Mouse (Mus musculus) frontal cortex, postnatal 25 days (tissue): Measurements from ENCODE around the gene Tgfbr3.
A peak's percentile ranks its signal among the peaks of the same experiment; 100 is the strongest.

Experiments
- DNase-seq, 2 experiments: peaks; one replicate each; pipeline ENCODE4 v3.0.0; 2022; ENCODE audit warnings: low spot score in 2 of 2

Tgfbr3 gene

DNA sequence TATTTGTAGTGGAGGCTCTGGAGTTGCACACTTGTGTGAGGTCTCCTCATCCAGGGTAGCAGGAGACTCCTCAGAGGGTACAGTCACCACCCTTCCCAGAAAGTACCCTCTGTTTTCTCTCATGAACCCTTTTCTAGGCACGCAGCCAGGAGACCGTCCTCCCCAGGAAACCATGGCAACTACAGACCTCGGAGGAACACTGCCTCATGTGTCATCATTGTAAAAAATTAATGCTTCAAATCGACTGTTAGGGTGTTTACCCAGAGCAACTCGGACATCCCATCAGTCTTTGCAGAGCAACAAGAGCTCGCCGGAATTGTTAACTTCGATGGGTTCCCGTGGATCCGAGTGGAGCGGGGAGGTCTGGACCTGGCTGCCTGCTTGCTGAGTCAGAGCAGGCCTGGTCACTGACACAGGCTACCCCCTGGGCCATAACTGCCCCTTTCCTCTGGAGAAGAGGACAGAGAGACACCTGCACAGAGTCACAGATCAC, 210.2 kb downstream of the Tgfbr3 start:
- peak in 1 of 2 experiments; percentile 7 for DNase-seq

DNA sequence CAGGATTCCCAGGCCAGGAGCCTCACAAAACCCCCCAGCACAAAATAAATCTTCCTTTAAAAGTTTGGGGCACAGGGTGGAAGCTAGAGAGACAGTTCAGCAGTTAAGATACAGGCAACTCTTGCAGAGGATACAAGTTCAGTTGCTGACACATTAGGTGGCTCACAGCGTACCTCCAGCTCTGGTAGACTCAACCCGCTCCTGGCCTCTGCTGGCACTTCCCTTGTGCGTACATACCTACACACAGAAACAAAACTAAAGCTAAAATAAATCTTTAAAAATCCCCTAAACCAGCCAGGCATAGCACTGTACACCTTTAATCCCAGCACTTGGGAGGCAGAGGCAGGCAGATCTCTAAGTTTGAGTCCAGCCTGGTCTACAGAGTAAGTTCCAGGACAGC, 211.1 kb downstream of the Tgfbr3 start:
- DNase-seq: no peak

DNA sequence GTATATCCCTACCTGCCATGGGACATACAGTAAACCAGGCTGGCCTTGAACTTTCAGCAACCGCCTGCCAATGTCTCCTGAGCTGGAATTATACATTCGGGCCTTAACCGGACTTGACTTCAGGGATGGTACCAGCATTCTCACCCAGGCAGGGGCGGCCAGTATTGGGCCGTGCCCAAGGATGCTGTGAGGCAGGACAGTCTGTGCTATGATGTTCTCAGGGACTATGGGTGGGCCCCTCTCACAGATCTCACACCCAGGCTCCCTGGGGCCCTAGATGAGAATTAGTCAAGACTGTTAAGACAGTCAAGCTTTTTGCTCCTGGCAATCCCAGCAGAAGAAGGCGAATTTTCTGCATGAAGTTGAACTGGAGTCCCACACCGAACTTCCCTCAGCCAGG, 211.5 kb downstream of the Tgfbr3 start:
- DNase-seq: no peak

DNA sequence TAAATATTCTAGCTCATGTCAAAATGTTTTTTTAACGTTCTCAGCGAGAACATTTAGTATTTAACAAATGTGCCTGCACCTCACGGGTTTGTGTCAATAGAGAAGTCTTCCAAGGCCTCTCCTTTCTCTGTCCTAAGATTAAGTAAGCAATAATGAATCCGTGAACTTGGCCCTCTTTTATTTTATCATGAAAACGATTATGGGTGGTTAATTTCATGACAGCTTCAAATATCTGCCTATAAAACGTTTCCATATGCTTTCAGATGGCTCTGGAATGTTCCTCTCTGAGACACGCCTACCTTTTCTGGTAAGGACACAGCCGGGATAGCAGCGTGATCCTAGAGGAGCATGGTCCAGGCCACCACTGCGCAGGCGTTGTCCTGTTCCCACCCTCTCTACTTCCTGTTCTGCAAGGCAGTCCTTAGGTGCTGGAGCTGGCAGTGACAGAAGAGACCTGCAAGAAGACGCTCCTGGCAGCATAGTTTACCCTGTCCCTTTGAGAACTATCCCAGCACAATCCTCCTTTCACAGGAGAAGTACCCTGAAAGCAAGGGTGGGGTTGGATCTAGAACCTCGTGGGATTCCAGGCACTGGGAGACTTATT, 214.3 kb downstream of the Tgfbr3 start:
- DNase-seq: no peak

GRCm38 (mm10) chr5:107074350-107074749, 215.1 kb downstream of the Tgfbr3 start:
- DNase-seq: no peak

DNA sequence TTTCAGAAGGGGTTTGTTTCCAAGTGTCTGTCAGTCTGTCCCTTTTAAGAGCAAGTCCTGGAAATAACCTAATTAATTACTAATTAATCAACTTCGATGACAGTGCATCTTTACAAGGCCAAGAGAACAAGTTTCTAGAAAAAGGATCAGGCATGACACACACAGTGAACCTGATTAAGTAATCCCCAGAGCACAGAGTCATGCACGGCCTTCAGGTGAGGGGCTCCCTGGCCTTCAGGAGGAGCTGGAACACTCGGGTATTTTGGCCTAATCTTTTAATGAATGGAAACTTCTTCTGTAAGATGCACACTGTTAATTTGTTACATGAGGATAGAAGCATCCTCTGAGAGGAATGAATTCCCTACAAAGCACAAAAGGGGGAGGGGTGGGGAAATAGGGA, 215.9 kb downstream of the Tgfbr3 start:
- no peak for DNase-seq

- no peak for DNase-seq
Measured at GRCm38 (mm10) chr5:107068146-107068545, 221.3 kb downstream of the Tgfbr3 start.

GRCm38 (mm10) chr5:107067531-107067930, 221.9 kb downstream of the Tgfbr3 start:
- DNase-seq: no peak

DNA sequence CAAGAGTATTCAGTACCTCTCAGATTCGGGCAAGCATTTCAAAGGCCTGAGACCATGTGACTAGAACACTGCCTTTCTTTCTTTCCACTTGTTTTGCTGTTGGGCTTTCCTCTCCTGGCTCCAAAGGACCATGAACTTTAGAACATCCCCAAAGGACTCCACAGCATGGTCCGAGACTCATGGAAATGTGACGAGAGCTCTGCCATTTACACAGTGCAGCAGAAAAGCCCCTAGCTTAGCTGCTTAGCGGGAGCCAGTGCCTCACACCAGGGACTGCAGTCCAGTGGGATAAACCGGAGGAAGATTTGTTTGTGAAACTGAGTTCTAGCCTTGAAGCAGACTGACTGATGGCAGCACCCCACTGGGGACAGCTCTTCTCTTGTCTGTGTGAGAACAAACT, 224.5 kb downstream of the Tgfbr3 start:
- no peak for DNase-seq

DNA sequence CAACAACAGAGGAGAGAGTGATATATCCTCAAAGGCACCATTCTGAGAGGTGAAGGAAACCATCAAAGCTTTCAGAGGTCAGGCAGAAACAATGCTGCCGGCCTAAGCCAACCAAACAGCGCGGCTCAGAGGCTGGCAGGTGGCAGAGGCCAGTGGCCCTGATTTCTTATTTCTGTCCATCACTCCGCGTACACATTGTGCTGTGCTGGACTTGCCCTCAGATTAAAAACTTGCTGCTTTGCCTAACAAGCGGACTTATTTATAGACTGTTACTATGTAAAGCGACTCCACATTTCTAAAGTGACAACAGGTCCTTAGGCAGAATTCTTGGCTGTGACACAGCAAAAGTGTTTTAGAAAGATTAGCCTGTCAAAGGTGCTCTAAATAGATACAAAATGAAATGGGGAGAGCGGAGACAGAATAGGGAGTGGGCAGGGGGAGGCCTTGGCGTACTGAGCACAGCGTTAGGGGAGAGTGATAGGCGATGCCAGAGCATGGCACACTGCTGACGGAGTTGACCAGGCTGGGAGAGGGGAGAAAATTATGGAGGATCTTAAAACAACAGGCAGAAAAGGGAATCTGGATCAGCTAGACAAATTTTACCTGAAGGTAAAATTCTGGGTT, 227.1 kb downstream of the Tgfbr3 start:
- DNase-seq: no peak

DNA sequence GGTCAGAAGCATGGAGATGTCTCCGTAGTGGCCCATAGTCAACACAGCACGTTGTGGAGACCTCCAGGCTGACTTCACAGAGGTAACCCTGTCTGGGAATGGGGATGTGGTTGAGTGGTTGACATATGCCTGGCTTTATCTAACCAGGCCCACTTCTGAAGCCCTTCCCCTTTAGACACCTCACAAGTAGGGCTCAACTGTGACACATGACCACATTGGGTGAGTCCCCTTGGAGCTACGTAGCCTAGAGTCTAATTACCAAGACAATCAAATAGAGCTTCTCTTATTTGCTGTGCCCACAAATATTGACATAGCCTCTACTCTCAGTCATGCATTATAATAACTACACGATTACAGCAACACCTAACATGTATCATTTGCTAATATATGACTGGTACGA, 229.9 kb downstream of the Tgfbr3 start:
- DNase-seq: no peak

DNA sequence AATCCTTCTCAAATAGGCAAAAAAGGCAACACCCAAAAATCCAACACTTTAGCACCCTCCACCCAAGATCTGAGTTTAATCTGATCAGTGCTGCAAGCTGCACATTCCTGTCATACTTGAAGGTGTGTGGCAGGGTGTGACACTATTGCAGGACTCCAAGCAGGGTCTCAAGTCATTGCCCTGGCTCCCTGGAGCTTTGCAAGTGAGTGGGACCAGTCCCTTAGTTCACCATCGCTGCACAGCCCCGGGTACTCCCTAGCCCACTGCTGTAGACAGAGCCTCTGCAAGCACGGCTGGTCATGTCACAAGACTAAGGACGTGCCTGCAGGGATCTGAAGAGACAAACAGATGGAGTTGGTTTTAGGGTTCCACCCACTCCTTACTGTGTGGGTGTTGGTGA, 230.8 kb downstream of the Tgfbr3 start:
- no peak for DNase-seq
